Mouse (Mus musculus) MEL (cell line): ENCODE data around the gene Tex261.

Experiments used
- BHLHE40 ChIP-seq: IDR thresholded peaks from 2 replicates; pipeline ENCODE4 v1.6.1; 2012; ENCODE audit warnings: low read depth, mild to moderate bottlenecking, inconsistent platforms, low read length, improper control_type of control experiment, borderline replicate concordance
- EP300 ChIP-seq, 2 experiments: IDR thresholded peaks; 2 replicates each; pipeline ENCODE4 v1.6.1; 2011; ENCODE audit warnings: improper control_type of control experiment in 2 of 2, low read length in 2 of 2, low read depth in 1 of 2, mild to moderate bottlenecking in 1 of 2
- MAZ ChIP-seq: IDR thresholded peaks from 2 replicates; pipeline ENCODE4 v1.6.1; 2012; ENCODE audit warnings: low read depth, mild to moderate bottlenecking, inconsistent platforms, low read length, improper control_type of control experiment
- MYC ChIP-seq: IDR thresholded peaks from 2 replicates; pipeline ENCODE4 v1.6.1; 2011; ENCODE audit warnings: low read depth, mild to moderate bottlenecking, low read length, improper control_type of control experiment, moderate library complexity
- POLR2A ChIP-seq, 2 experiments: IDR thresholded peaks; 2 replicates each; pipeline ENCODE4 v1.6.1; 2011 to 2012; ENCODE audit warnings: low read length in 2 of 2, mild to moderate bottlenecking in 2 of 2, control low read depth in 1 of 2, improper control_type of control experiment in 1 of 2, low read depth in 1 of 2, moderate library complexity in 1 of 2; ENCODE audit not compliant: control insufficient read depth in 1 of 2, insufficient read depth in 1 of 2, poor library complexity in 1 of 2
- POLR2AphosphoS2 ChIP-seq: IDR thresholded peaks from 2 replicates; pipeline ENCODE4 v1.6.1; 2011; ENCODE audit warnings: low read length, improper control_type of control experiment
- POLR2AphosphoS5 ChIP-seq: IDR thresholded peaks from 2 replicates; pipeline ENCODE4 v1.6.1; 2012; ENCODE audit warnings: low read depth, borderline replicate concordance, mild to moderate bottlenecking, inconsistent platforms, low read length, moderate library complexity, mixed read lengths
- TCF12 ChIP-seq: IDR thresholded peaks from 2 replicates; pipeline ENCODE4 v1.6.1; 2014; ENCODE audit warnings: low read depth, mild to moderate bottlenecking, inconsistent platforms, low read length, improper control_type of control experiment, moderate library complexity
- USF2 ChIP-seq, 2 experiments: IDR thresholded peaks; 2 replicates each; pipeline ENCODE4 v1.6.1; 2011 to 2012; ENCODE audit warnings: improper control_type of control experiment in 2 of 2, low read length in 2 of 2, borderline replicate concordance in 1 of 2, inconsistent platforms in 1 of 2, low read depth in 1 of 2, mild to moderate bottlenecking in 1 of 2; ENCODE audit not compliant: insufficient read depth in 1 of 2
- ZC3H11A ChIP-seq: IDR thresholded peaks from 2 replicates; pipeline ENCODE4 v1.6.1; 2012; ENCODE audit warnings: low read depth, mild to moderate bottlenecking, inconsistent platforms, low read length, improper control_type of control experiment
- ZNF384 ChIP-seq: IDR thresholded peaks from 2 replicates; pipeline ENCODE4 v1.6.1; 2012; ENCODE audit warnings: low read depth, mild to moderate bottlenecking, inconsistent platforms, low read length, improper control_type of control experiment

DNA sequence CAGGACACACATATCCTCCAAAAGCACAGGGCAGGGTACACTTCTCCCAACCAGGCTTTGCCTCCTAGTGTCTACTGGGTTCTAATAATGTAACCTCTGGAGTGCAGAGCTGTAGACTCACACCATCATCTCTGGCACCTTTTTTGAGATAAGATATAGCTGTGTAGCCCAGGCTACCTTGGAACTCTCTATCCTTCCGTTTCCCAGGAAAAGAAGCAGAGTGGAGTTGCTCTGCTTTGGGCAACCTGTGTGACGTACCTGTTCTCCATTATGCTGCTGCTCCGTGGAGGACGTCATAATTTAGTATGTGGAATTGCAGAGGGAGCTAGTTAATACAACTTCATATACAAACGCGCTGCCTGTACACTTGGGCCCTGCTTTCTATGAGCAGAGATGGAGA lies 13.3 kb downstream of the Tex261 start, which contains the start of gene Ankrd53:
- TF ChIP-seq USF2 (IDR thresholded peaks at IDR 0.05; ENCODE audit: borderline replicate concordance in 1 of 2, insufficient read depth in 1 of 2, low read depth in 1 of 2, low read length in 2 of 2), result no peak
- TF ChIP-seq EP300 (IDR thresholded peaks at IDR 0.05; ENCODE audit: low read depth in 1 of 2, low read length in 2 of 2), result no peak
- TF ChIP-seq TCF12, result no peak
- no peak for TF ChIP-seq MYC
- TF ChIP-seq ZC3H11A, result no peak
- no peak for TF ChIP-seq POLR2AphosphoS5
- TF ChIP-seq BHLHE40, result no peak
- no peak for TF ChIP-seq POLR2A (IDR thresholded peaks at IDR 0.05; ENCODE audit: control insufficient read depth in 1 of 2, insufficient read depth in 1 of 2, low read depth in 1 of 2, low read length in 2 of 2, poor library complexity in 1 of 2)
- TF ChIP-seq POLR2AphosphoS2, result no peak
- no peak for TF ChIP-seq MAZ
- no peak for TF ChIP-seq ZNF384
